Mouse (Mus musculus): ENCODE data around the gene A930017K11Rik.

GRCm38 (mm10) chr17:25914295-25914694 is 38.1 kb downstream of the A930017K11Rik start:
- TF ChIP-seq CTCF (IDR thresholded peaks at IDR 0.05; ENCODE audit: borderline replicate concordance, extremely low read depth, insufficient read depth, insufficient read length) (no peak), POLR2A (IDR thresholded peaks at IDR 0.05; ENCODE audit: borderline replicate concordance, extremely low read depth, insufficient read depth, insufficient read length, poor library complexity, severe bottlenecking) (no peak)
